Mouse (Mus musculus) heart, embryonic 16.5 days (tissue): Measurements from ENCODE around the gene Plk2. TPM values are rescaled to one million over a fixed set of nuclear protein-coding genes. Genes with fewer than 3 reads are reported as not detected.
"Not testable (repeated sequence)": the region's sequence is repeated elsewhere in the genome, so short reads cannot be mapped to it uniquely, and the experiment has no call there.

Experiments
- ATAC-seq: fragments of 200-750 bp; cut with Nextera tagmentation; replicated peaks from 2 replicates; pipeline ENCODE4 v1.8.0; 2017; ENCODE audit warnings: moderate number of reproducible peaks; ENCODE audit not compliant: insufficient read depth, low FRiP score; ENCODE audit errors: extremely low read depth
- H3K27ac ChIP-seq: fragments of 300-500 bp; sonication (generic); 2 replicates; pipeline ENCODE4 v1.5.1; 2014; ENCODE audit warnings: mild to moderate bottlenecking, low read length, control low read depth, moderate library complexity
- H3K27me3 ChIP-seq: fragments of 300-500 bp; sonication (generic); 2 replicates; pipeline ENCODE4 v1.6.1; 2014; ENCODE audit warnings: low read length, mixed read lengths; ENCODE audit not compliant: control insufficient read depth, insufficient read depth
- H3K36me3 ChIP-seq: fragments of 300-500 bp; sonication (generic); 2 replicates; pipeline ENCODE4 v1.6.1; 2014; ENCODE audit not compliant: control insufficient read depth, insufficient read depth
- H3K4me1 ChIP-seq: fragments of 300-500 bp; sonication (generic); 2 replicates; pipeline ENCODE4 v1.6.1; 2014; ENCODE audit warnings: low read length, mixed read lengths; ENCODE audit not compliant: control insufficient read depth, insufficient read depth
- H3K4me2 ChIP-seq: fragments of 300-500 bp; sonication (generic); 2 replicates; pipeline ENCODE4 v1.6.1; 2014; ENCODE audit warnings: low read depth, mild to moderate bottlenecking, control low read depth, low read length
- H3K4me3 ChIP-seq: fragments of 300-500 bp; sonication (generic); 2 replicates; pipeline ENCODE4 v1.5.1; 2014; ENCODE audit warnings: mild to moderate bottlenecking, control low read depth, low read length
- H3K9ac ChIP-seq: fragments of 300-500 bp; sonication (generic); 2 replicates; pipeline ENCODE4 v1.6.1; 2014; ENCODE audit warnings: low read length, control low read depth
- H3K9me3 ChIP-seq: fragments of 300-500 bp; sonication (generic); replicated peaks from 2 replicates; pipeline ENCODE4 v1.6.1; 2016; ENCODE audit warnings: low read length; ENCODE audit not compliant: control insufficient read depth
- WGBS: fragments of 180-500 bp; shearing (Covaris S2); extraction: QIAGEN DNeasy Blood & Tissue Kit; methylation state at CpG from one replicate; pipeline ENCODE4 v1.1.7; 2014; 5-methylcytosine and 5-hydroxymethylcytosine counted together
- polyA plus RNA-seq: library from polyadenylated mRNA; unstranded; fragments of >200 nt; fragmentation: Nextera tagmentation; extraction: Ambion mirVana; gene quantifications from 2 replicates; pipeline ENCODE4 v1.2.1, GENCODE M21; 2015

Gene Plk2
- polyA plus RNA-seq, 1 experiment from 2014 or later, result 88.5 TPM

DNA sequence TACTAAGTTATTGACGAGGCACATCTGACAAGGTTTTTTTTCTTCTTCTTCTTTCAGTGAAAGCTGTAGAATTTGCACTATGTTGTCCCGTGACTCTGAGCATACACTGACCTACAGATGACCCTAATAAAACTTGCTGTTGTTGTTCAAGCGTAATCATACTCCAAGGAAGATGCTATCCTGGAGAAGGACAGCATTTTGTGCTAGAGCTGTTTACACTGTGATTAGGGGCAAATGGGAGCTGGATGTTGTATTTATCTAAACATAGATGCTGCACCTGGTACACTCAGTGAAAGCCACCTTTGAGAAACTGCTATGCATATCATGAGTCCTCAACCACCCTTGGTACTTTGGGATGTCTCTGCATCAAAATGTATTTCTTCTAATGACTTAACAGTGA is 6.6 kb downstream of the Plk2 start:
- Histone ChIP-seq H3K9ac (no peak overlapping the region), H3K9me3 (no peaks in the 10 kb centered on the region), H3K36me3 (peaks cover 41% of the 10 kb centered on the region), H3K4me1 (peaks cover 16% of the 10 kb centered on the region), H3K4me3 (no peak overlapping the region), H3K27me3 (no peaks in the 10 kb centered on the region), H3K27ac (peak overlapping the region; percentile 25; the same call in 1 of the 2 replicates), H3K4me2 (no peak overlapping the region)
- 73% methylated on average over 3 of the region's 3 CpGs for WGBS
- no peak for ATAC-seq

- Histone ChIP-seq H3K4me1 (peaks cover 15% of the 10 kb centered on the region), H3K4me3 (no peak overlapping the region), H3K27me3 (no peaks in the 10 kb centered on the region), H3K36me3 (peaks cover 41% of the 10 kb centered on the region), H3K27ac (no peak overlapping the region), H3K9me3 (no peaks in the 10 kb centered on the region), H3K4me2 (no peak overlapping the region), H3K9ac (no peak overlapping the region)
- 77% methylated on average over 2 of the region's 2 CpGs for WGBS
- no peak for ATAC-seq
Observed at GRCm38 (mm10) chr13:110401877-110402276, 7.0 kb downstream of the Plk2 start.

DNA sequence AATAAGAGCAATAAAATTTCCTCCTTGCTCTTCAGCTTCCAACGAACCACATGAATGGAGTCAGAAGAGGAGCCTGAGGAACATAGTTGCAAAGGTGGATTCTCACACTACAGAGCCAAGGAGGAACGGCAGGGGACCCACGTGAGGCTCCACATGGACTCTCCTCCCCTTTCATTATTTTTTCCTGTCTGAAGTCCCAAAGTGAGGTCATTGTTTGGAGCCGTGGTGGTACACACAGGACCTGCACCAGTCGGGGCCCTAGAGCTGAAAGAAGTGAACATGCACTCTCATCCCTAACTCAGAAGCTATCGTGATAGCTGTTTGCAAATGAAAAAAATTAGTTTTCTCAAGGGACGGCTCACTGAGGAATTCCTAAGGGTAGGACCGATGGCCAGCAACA is 9.2 kb downstream of the Plk2 start:
- no peak for ATAC-seq
- Histone ChIP-seq H3K36me3 (peaks cover 25% of the 10 kb centered on the region), H3K9me3 (no peaks in the 10 kb centered on the region), H3K27me3 (no peaks in the 10 kb centered on the region), H3K9ac (no peak overlapping the region), H3K4me1 (peaks cover 6% of the 10 kb centered on the region; the same call in 1 of the 2 replicates), H3K4me2 (no peak overlapping the region), H3K27ac (no peak overlapping the region), H3K4me3 (no peak overlapping the region)
- WGBS, result 69% methylated on average over 8 of the region's 8 CpGs

GRCm38 (mm10) chr13:110404686-110405085 is 9.8 kb downstream of the Plk2 start:
- not testable (repeated sequence) for H3K4me2 ChIP-seq, H3K27me3 ChIP-seq, H3K4me3 ChIP-seq, H3K9ac ChIP-seq, ATAC-seq, H3K27ac ChIP-seq, H3K4me1 ChIP-seq, H3K9me3 ChIP-seq
- peaks cover 19% of the 10 kb centered on the region for H3K36me3 ChIP-seq
- 79% methylated on average over 5 of the region's 5 CpGs for WGBS

- Histone ChIP-seq H3K9me3 (no peaks in the 10 kb centered on the region), H3K4me2 (no peak overlapping the region), H3K4me3 (no peak overlapping the region), H3K36me3 (peaks cover 4% of the 10 kb centered on the region), H3K27ac (no peak overlapping the region), H3K27me3 (no peaks in the 10 kb centered on the region), H3K9ac (no peak overlapping the region), H3K4me1 (no peaks in the 10 kb centered on the region)
- no peak for ATAC-seq
- WGBS, result 71% methylated on average over 5 of the region's 5 CpGs
Observed at GRCm38 (mm10) chr13:110406152-110406551, 11.3 kb downstream of the Plk2 start.

- peak overlapping the region; percentile 21; the same call in 1 of the 2 replicates for H3K4me2 ChIP-seq
Observed at GRCm38 (mm10) chr13:110412572-110413209, 17.8 kb downstream of the Plk2 start.

DNA sequence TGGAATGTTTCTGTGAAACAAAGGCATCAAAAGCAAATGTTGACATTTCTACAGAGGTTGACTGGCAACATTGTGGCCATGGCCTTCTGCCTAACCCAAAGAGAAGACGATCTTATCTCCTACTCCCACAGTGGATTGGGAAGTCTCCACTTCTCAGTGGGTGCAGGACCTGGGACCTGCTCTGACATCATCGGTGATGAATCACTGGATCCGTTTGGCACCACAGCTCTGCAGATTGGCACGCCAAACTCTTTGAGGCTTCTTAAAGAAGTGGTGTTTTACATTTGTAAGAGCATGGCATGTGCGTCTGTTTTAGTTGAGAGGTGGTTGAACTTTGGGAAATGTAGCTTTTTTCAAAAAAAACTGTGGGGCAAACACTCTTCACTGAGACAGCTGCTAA is 23.8 kb downstream of the Plk2 start:
- WGBS, result 78% methylated on average over 5 of the region's 5 CpGs
- H3K27ac ChIP-seq, result no peak overlapping the region
- no peaks in the 10 kb centered on the region for H3K9me3 ChIP-seq
- H3K36me3 ChIP-seq, result no peaks in the 10 kb centered on the region
- H3K27me3 ChIP-seq, result no peaks in the 10 kb centered on the region
- no peaks in the 10 kb centered on the region for H3K4me1 ChIP-seq
- H3K9ac ChIP-seq, result no peak overlapping the region
- no peak for ATAC-seq
- H3K4me3 ChIP-seq, result no peak overlapping the region
- no peak overlapping the region for H3K4me2 ChIP-seq

More at GRCm38 (mm10) chr13:110412572-110413209, 17.8 kb downstream of the Plk2 start:
- H3K36me3 ChIP-seq, result no peaks in the 10 kb centered on the region
- H3K9ac ChIP-seq, result no peak overlapping the region
- peak; percentile 87 for ATAC-seq
- 38% methylated on average over 12 of the region's 12 CpGs for WGBS
- no peaks in the 10 kb centered on the region for H3K27me3 ChIP-seq
- H3K9me3 ChIP-seq, result no peaks in the 10 kb centered on the region
- H3K27ac ChIP-seq, result peak overlapping the region; percentile 68
- H3K4me3 ChIP-seq, result no peak overlapping the region
- H3K4me1 ChIP-seq, result peaks cover 7% of the 10 kb centered on the region; the same call in 1 of the 2 replicates

DNA sequence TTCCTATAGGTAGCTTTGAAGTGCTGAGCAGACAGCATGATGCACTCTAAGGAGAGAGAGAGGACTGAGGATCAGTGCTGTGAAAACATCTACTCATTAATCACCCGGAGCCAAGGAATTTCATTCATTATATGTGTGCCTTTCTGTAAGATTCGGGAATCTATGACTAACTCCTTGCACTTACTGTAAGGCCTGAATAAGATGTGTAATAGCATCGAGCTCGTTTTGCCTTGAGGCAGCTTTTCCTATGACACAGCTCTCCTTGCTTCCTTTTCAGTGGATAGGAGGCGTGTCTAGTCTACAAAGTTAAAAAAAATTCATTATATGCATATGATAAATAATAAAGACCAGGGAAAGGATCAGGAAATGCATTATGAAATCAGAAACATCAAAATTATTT is 24.8 kb downstream of the Plk2 start:
- Histone ChIP-seq H3K4me2 (no peak overlapping the region), H3K4me3 (no peak overlapping the region), H3K27ac (no peak overlapping the region), H3K9me3 (no peaks in the 10 kb centered on the region), H3K27me3 (no peaks in the 10 kb centered on the region), H3K9ac (no peak overlapping the region), H3K36me3 (no peaks in the 10 kb centered on the region), H3K4me1 (no peaks in the 10 kb centered on the region)
- ATAC-seq, result no peak
- WGBS, result 74% methylated on average over 5 of the region's 5 CpGs

DNA sequence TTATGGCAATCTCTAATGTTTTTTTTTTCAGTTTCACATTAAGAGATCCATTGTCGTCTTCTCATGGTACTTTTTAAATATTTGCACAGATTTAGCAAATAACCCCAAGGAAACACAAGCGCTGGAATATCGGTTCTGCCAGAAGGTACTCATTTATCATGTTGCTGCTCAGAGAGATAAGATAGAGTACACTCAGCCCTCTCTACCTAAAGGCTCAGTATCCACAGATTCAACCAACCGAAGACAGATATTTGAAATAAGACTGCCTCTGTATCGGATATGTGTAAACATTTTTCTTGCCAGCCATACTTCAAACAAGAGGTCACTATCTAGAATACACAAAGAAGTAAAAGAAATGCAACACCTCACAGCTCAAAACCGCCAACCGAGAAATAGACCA is 27.6 kb downstream of the Plk2 start:
- no peaks in the 10 kb centered on the region for H3K27me3 ChIP-seq
- no peaks in the 10 kb centered on the region for H3K36me3 ChIP-seq
- H3K27ac ChIP-seq, result no peak overlapping the region
- WGBS, result 48% methylated on average over 7 of the region's 7 CpGs
- H3K9me3 ChIP-seq, result no peaks in the 10 kb centered on the region
- no peak overlapping the region for H3K4me2 ChIP-seq
- H3K9ac ChIP-seq, result no peak overlapping the region
- H3K4me1 ChIP-seq, result no peaks in the 10 kb centered on the region
- ATAC-seq, result no peak
- H3K4me3 ChIP-seq, result no peak overlapping the region
